Mouse (Mus musculus): Measurements from ENCODE around the gene Large1. TPM values are rescaled to one million over a fixed set of nuclear protein-coding genes. Genes with fewer than 3 reads are reported as not detected.
"Not testable (repeated sequence)": the region's sequence is repeated elsewhere in the genome, so short reads cannot be mapped to it uniquely, and the experiment has no call there.

The Large1 gene
- polyA plus RNA-seq, 1 experiment from 2014 or later = 16.1 TPM

- Histone ChIP-seq H3K9me3 (no peaks in the 10 kb centered on the region), H3K4me1 (replicated peaks) (no peaks in the 10 kb centered on the region), H3K4me3 (no peak overlapping the region), H3K27me3 (no peaks in the 10 kb centered on the region), H3K4me2 (no peak overlapping the region), H3K27ac (replicated peaks) (no peak overlapping the region), H3K9ac (no peak overlapping the region), H3K36me3 (no peaks in the 10 kb centered on the region)
- 83% methylated on average over 1 of the region's 1 CpGs for WGBS
- ATAC-seq (ENCODE audit: low FRiP score, low read depth) = no peak
These were observed 370.5 kb downstream of the Large1 start for GRCm38 (mm10) chr8:72982832-72983231.

GRCm38 (mm10) chr8:72955074-72955473, 398.3 kb downstream of the Large1 start:
- no peaks in the 10 kb centered on the region for H3K27me3 ChIP-seq
- no peaks in the 10 kb centered on the region for H3K4me1 ChIP-seq (replicated peaks)
- H3K9ac ChIP-seq = no peak overlapping the region
- no peak overlapping the region for H3K4me2 ChIP-seq
- H3K36me3 ChIP-seq = no peaks in the 10 kb centered on the region
- WGBS = 71% methylated on average over 3 of the region's 3 CpGs
- no peak overlapping the region for H3K4me3 ChIP-seq
- ATAC-seq (ENCODE audit: low FRiP score, low read depth) = no peak
- H3K9me3 ChIP-seq = no peaks in the 10 kb centered on the region
- no peak overlapping the region for H3K27ac ChIP-seq (replicated peaks)

- WGBS = 76% methylated on average over 8 of the region's 8 CpGs
- ATAC-seq (ENCODE audit: low FRiP score, low read depth); H3K27ac ChIP-seq (replicated peaks); H3K9ac ChIP-seq; H3K4me3 ChIP-seq; H3K4me2 ChIP-seq; H3K9me3 ChIP-seq; H3K36me3 ChIP-seq; H3K4me1 ChIP-seq (replicated peaks); H3K27me3 ChIP-seq: not testable (repeated sequence)
These were observed 411.9 kb downstream of the Large1 start for GRCm38 (mm10) chr8:72941393-72941792.

- Histone ChIP-seq H3K4me1 (replicated peaks) (peaks cover 11% of the 10 kb centered on the region), H3K9ac (no peak overlapping the region), H3K9me3 (no peaks in the 10 kb centered on the region), H3K27ac (replicated peaks) (no peak overlapping the region), H3K36me3 (no peaks in the 10 kb centered on the region), H3K4me2 (no peak overlapping the region), H3K4me3 (no peak overlapping the region), H3K27me3 (no peaks in the 10 kb centered on the region)
- peak; percentile 68 for ATAC-seq (ENCODE audit: low FRiP score, low read depth)
- WGBS = 13% methylated on average over 2 of the region's 2 CpGs
These were observed 434.0 kb downstream of the Large1 start for GRCm38 (mm10) chr8:72919182-72919902.

- H3K36me3 ChIP-seq = no peaks in the 10 kb centered on the region
- H3K4me1 ChIP-seq (replicated peaks) = no peaks in the 10 kb centered on the region
- H3K4me3 ChIP-seq = no peak overlapping the region
- H3K27me3 ChIP-seq = no peaks in the 10 kb centered on the region
- WGBS = 92% methylated on average over 4 of the region's 4 CpGs
- H3K27ac ChIP-seq (replicated peaks) = no peak overlapping the region
- H3K9ac ChIP-seq = no peak overlapping the region
- H3K9me3 ChIP-seq = no peaks in the 10 kb centered on the region
- H3K4me2 ChIP-seq = no peak overlapping the region
- ATAC-seq (ENCODE audit: low FRiP score, low read depth) = no peak
These were observed 447.8 kb downstream of the Large1 start for GRCm38 (mm10) chr8:72905491-72905890.

- H3K27ac ChIP-seq (replicated peaks) = no peak overlapping the region
- H3K4me2 ChIP-seq = no peak overlapping the region
- no peaks in the 10 kb centered on the region for H3K36me3 ChIP-seq
- H3K27me3 ChIP-seq = no peaks in the 10 kb centered on the region
- no peak overlapping the region for H3K4me3 ChIP-seq
- no peaks in the 10 kb centered on the region for H3K9me3 ChIP-seq
- H3K4me1 ChIP-seq (replicated peaks) = no peaks in the 10 kb centered on the region
- 86% methylated on average over 6 of the region's 6 CpGs for WGBS
- ATAC-seq (ENCODE audit: low FRiP score, low read depth) = no peak
- H3K9ac ChIP-seq = no peak overlapping the region
These were observed 451.7 kb downstream of the Large1 start for GRCm38 (mm10) chr8:72901591-72901990.

- H3K36me3 ChIP-seq = no peaks in the 10 kb centered on the region
- H3K9ac ChIP-seq = no peak overlapping the region
- WGBS = 98% methylated on average over 3 of the region's 3 CpGs
- H3K9me3 ChIP-seq = no peaks in the 10 kb centered on the region
- no peak overlapping the region for H3K27ac ChIP-seq (replicated peaks)
- no peak for ATAC-seq (ENCODE audit: low FRiP score, low read depth)
- no peaks in the 10 kb centered on the region for H3K4me1 ChIP-seq (replicated peaks)
- H3K4me2 ChIP-seq = no peak overlapping the region
- H3K27me3 ChIP-seq = no peaks in the 10 kb centered on the region
- H3K4me3 ChIP-seq = no peak overlapping the region
These were observed 454.0 kb downstream of the Large1 start for GRCm38 (mm10) chr8:72899321-72899720.

- H3K27me3 ChIP-seq = no peaks in the 10 kb centered on the region
- ATAC-seq (ENCODE audit: low FRiP score, low read depth) = no peak
- no peak overlapping the region for H3K9ac ChIP-seq
- no peak overlapping the region for H3K27ac ChIP-seq (replicated peaks)
- no peaks in the 10 kb centered on the region for H3K4me1 ChIP-seq (replicated peaks)
- no peak overlapping the region for H3K4me3 ChIP-seq
- H3K4me2 ChIP-seq = no peak overlapping the region
- WGBS = 86% methylated on average over 2 of the region's 2 CpGs
- H3K36me3 ChIP-seq = peaks cover 14% of the 10 kb centered on the region; the same call in 1 of the 2 replicates
- H3K9me3 ChIP-seq = no peaks in the 10 kb centered on the region
These were observed 470.3 kb downstream of the Large1 start for GRCm38 (mm10) chr8:72883033-72883432.

GRCm38 (mm10) chr8:72873411-72873810, 479.9 kb downstream of the Large1 start:
- Histone ChIP-seq H3K4me2 (no peak overlapping the region), H3K4me1 (replicated peaks) (no peaks in the 10 kb centered on the region), H3K27ac (replicated peaks) (no peak overlapping the region), H3K9me3 (no peaks in the 10 kb centered on the region), H3K4me3 (no peak overlapping the region), H3K36me3 (no peaks in the 10 kb centered on the region), H3K27me3 (no peaks in the 10 kb centered on the region), H3K9ac (no peak overlapping the region)
- WGBS = 90% methylated on average over 2 of the region's 2 CpGs
- ATAC-seq (ENCODE audit: low FRiP score, low read depth) = no peak

GRCm38 (mm10) chr8:72846881-72847280, 506.5 kb downstream of the Large1 start:
- no peak for ATAC-seq (ENCODE audit: low FRiP score, low read depth)
- no peaks in the 10 kb centered on the region for H3K9me3 ChIP-seq
- peaks cover 19% of the 10 kb centered on the region for H3K36me3 ChIP-seq
- no peaks in the 10 kb centered on the region for H3K4me1 ChIP-seq (replicated peaks)
- H3K4me3 ChIP-seq = no peak overlapping the region
- H3K4me2 ChIP-seq = no peak overlapping the region
- no peak overlapping the region for H3K27ac ChIP-seq (replicated peaks)
- H3K9ac ChIP-seq = no peak overlapping the region
- no peaks in the 10 kb centered on the region for H3K27me3 ChIP-seq

GRCm38 (mm10) chr8:72835863-72836262, 517.5 kb downstream of the Large1 start:
- 0 out of 2 replicates have a peak, but pooled peaks have one; percentile 19 for ATAC-seq (ENCODE audit: low FRiP score, low read depth)
- Histone ChIP-seq H3K4me3 (no peak overlapping the region), H3K27ac (replicated peaks) (no peak overlapping the region), H3K9me3 (no peaks in the 10 kb centered on the region), H3K4me1 (replicated peaks) (no peaks in the 10 kb centered on the region), H3K4me2 (no peak overlapping the region), H3K9ac (no peak overlapping the region), H3K36me3 (peaks cover 10% of the 10 kb centered on the region), H3K27me3 (no peaks in the 10 kb centered on the region)
- WGBS = 92% methylated on average over 4 of the region's 4 CpGs

- Histone ChIP-seq H3K4me3 (no peak overlapping the region), H3K9me3 (no peaks in the 10 kb centered on the region), H3K36me3 (peaks cover 10% of the 10 kb centered on the region), H3K4me2 (no peak overlapping the region), H3K27ac (replicated peaks) (no peak overlapping the region), H3K9ac (no peak overlapping the region), H3K4me1 (replicated peaks) (no peaks in the 10 kb centered on the region), H3K27me3 (no peaks in the 10 kb centered on the region)
- ATAC-seq (ENCODE audit: low FRiP score, low read depth) = no peak; the same call in 1 of the 2 replicates
- WGBS = 78% methylated on average over 2 of the region's 2 CpGs
These were observed 520.2 kb downstream of the Large1 start for GRCm38 (mm10) chr8:72833112-72833511.

- ATAC-seq (ENCODE audit: low FRiP score, low read depth) = no peak
- Histone ChIP-seq H3K4me3 (no peak overlapping the region), H3K27me3 (no peaks in the 10 kb centered on the region), H3K9ac (no peak overlapping the region), H3K4me2 (no peak overlapping the region), H3K4me1 (replicated peaks) (no peaks in the 10 kb centered on the region), H3K27ac (replicated peaks) (no peak overlapping the region), H3K36me3 (peaks cover 9% of the 10 kb centered on the region), H3K9me3 (no peaks in the 10 kb centered on the region)
- 80% methylated on average over 1 of the region's 1 CpGs for WGBS
These were observed 521.0 kb downstream of the Large1 start for GRCm38 (mm10) chr8:72832371-72832770.

Measured in hindbrain, embryonic 15.5 days (tissue).